Mouse (Mus musculus) MEL (cell line): Measurements from ENCODE around the gene Osbpl5. TPM values are rescaled to one million over a fixed set of nuclear protein-coding genes. Genes with fewer than 3 reads are reported as not detected.

Experiments used
- DNase-seq: peaks from one replicate; pipeline ENCODE4 v3.0.0; 2011; ENCODE audit warnings: low read depth, low spot score
- H3K27ac ChIP-seq: 2 replicates; pipeline ENCODE4 v1.5.1; 2012; ENCODE audit warnings: low read depth, mild to moderate bottlenecking, control low read depth, low read length, moderate library complexity; ENCODE audit not compliant: control insufficient read depth
- H3K27me3 ChIP-seq, 2 experiments: fragments of 150-350 bp in 1 of 2; sonication (generic) in 1 of 2; 2 replicates each; pipeline ENCODE4 v1.6.1; 2012; ENCODE audit warnings: low read length in 2 of 2, mild to moderate bottlenecking in 2 of 2, improper control_type of control experiment in 1 of 2, moderate library complexity in 1 of 2; ENCODE audit not compliant: insufficient read depth in 2 of 2, control insufficient read depth in 1 of 2
- H3K36me3 ChIP-seq, 2 experiments: 2 replicates each; pipeline ENCODE4 v1.6.1; 2012 to 2014; ENCODE audit warnings: low read length in 2 of 2, improper control_type of control experiment in 1 of 2, inconsistent platforms in 1 of 2, mild to moderate bottlenecking in 1 of 2; ENCODE audit not compliant: insufficient read depth in 2 of 2, control insufficient read depth in 1 of 2
- H3K4me1 ChIP-seq, 2 experiments: fragments of 150-350 bp in 1 of 2; sonication (generic) in 1 of 2; 2 replicates each; pipeline ENCODE4 v1.6.1; 2012; ENCODE audit warnings: low read length in 2 of 2, improper control_type of control experiment in 1 of 2, mild to moderate bottlenecking in 1 of 2; ENCODE audit not compliant: insufficient read depth in 2 of 2, control insufficient read depth in 1 of 2
- H3K4me3 ChIP-seq, 2 experiments: fragments of 150-350 bp in 1 of 2; sonication (generic) in 1 of 2; 2 replicates each; pipeline ENCODE4 v1.5.1; 2012; ENCODE audit warnings: low read depth in 2 of 2, low read length in 2 of 2, mild to moderate bottlenecking in 2 of 2, moderate library complexity in 2 of 2, control low read depth in 1 of 2, improper control_type of control experiment in 1 of 2; ENCODE audit not compliant: control insufficient read depth in 1 of 2, insufficient read depth in 1 of 2
- H3K79me2 ChIP-seq: 2 replicates; pipeline ENCODE4 v1.6.1; 2012; ENCODE audit warnings: mild to moderate bottlenecking, low read length, moderate library complexity; ENCODE audit not compliant: control insufficient read depth, poor library complexity, insufficient read depth
- H3K9ac ChIP-seq: 2 replicates; pipeline ENCODE4 v1.6.1; 2012; ENCODE audit warnings: low read depth, mild to moderate bottlenecking, control low read depth, low read length, moderate library complexity; ENCODE audit not compliant: control insufficient read depth, poor library complexity, severe bottlenecking
- H3K9me3 ChIP-seq: fragments of 150-350 bp; sonication (generic); replicated peaks from 2 replicates; pipeline ENCODE4 v1.6.1; 2012; ENCODE audit warnings: mild to moderate bottlenecking, low read length, improper control_type of control experiment, moderate library complexity; ENCODE audit not compliant: insufficient read depth
- CHD2 ChIP-seq: IDR thresholded peaks from 2 replicates; pipeline ENCODE4 v1.6.1; 2011; ENCODE audit warnings: low read length, improper control_type of control experiment
- CTCF ChIP-seq, 3 experiments: IDR thresholded peaks in 2 of 3; conservative IDR thresholded peaks in 1 of 3; 2 replicates each; pipeline ENCODE4 v1.5.1; 2011 to 2012; ENCODE audit warnings: low read length in 3 of 3, low read depth in 2 of 3, mild to moderate bottlenecking in 2 of 3, improper control_type of control experiment in 1 of 3, inconsistent platforms in 1 of 3, mixed read lengths in 1 of 3, moderate library complexity in 1 of 3; ENCODE audit not compliant: control insufficient read depth in 1 of 3, insufficient read depth in 1 of 3, poor library complexity in 1 of 3, severe bottlenecking in 1 of 3
- ELF1 ChIP-seq: IDR thresholded peaks from 2 replicates; pipeline ENCODE4 v1.6.1; 2014; ENCODE audit warnings: low read depth, mild to moderate bottlenecking, inconsistent platforms, low read length, improper control_type of control experiment, moderate library complexity
- GATA1 ChIP-seq: IDR thresholded peaks from 2 replicates; pipeline ENCODE4 v1.6.1; 2011; ENCODE audit warnings: low read depth, low read length, improper control_type of control experiment
- MAX ChIP-seq: IDR thresholded peaks from 2 replicates; pipeline ENCODE4 v1.6.1; 2011; ENCODE audit warnings: low read length, improper control_type of control experiment
- MYB ChIP-seq: IDR thresholded peaks from 2 replicates; pipeline ENCODE4 v1.6.1; 2011; ENCODE audit warnings: mild to moderate bottlenecking, low read depth, low read length, improper control_type of control experiment
- NELFE ChIP-seq: IDR thresholded peaks from 2 replicates; pipeline ENCODE4 v1.6.1; 2011; ENCODE audit warnings: low read depth, low read length, improper control_type of control experiment
- POLR2AphosphoS5 ChIP-seq: IDR thresholded peaks from 2 replicates; pipeline ENCODE4 v1.6.1; 2012; ENCODE audit warnings: low read depth, borderline replicate concordance, mild to moderate bottlenecking, inconsistent platforms, low read length, moderate library complexity, mixed read lengths
- RAD21 ChIP-seq: IDR thresholded peaks from 2 replicates; pipeline ENCODE4 v1.6.1; 2011; ENCODE audit warnings: mild to moderate bottlenecking, low read depth, low read length, improper control_type of control experiment
- RCOR1 ChIP-seq: IDR thresholded peaks from 2 replicates; pipeline ENCODE4 v1.6.1; 2012; ENCODE audit warnings: low read depth, mild to moderate bottlenecking, inconsistent platforms, low read length, improper control_type of control experiment
- SIN3A ChIP-seq: IDR thresholded peaks from 2 replicates; pipeline ENCODE4 v1.6.1; 2012; ENCODE audit warnings: low read length, improper control_type of control experiment, inconsistent platforms
- SMC3 ChIP-seq: IDR thresholded peaks from 2 replicates; pipeline ENCODE4 v1.6.1; 2011; ENCODE audit warnings: low read depth, low read length, improper control_type of control experiment
- TAL1 ChIP-seq: IDR thresholded peaks from 2 replicates; pipeline ENCODE4 v1.6.1; 2012; ENCODE audit warnings: mild to moderate bottlenecking, inconsistent platforms, low read length, moderate library complexity, mixed read lengths
- UBTF ChIP-seq: IDR thresholded peaks from 2 replicates; pipeline ENCODE4 v1.6.1; 2012; ENCODE audit warnings: low read depth, mild to moderate bottlenecking, inconsistent platforms, low read length, improper control_type of control experiment, moderate library complexity, borderline replicate concordance; ENCODE audit not compliant: insufficient read depth
- USF1 ChIP-seq: IDR thresholded peaks from 2 replicates; pipeline ENCODE4 v1.6.1; 2014; ENCODE audit warnings: low read depth, mild to moderate bottlenecking, inconsistent platforms, low read length, improper control_type of control experiment, moderate library complexity
- ZC3H11A ChIP-seq: IDR thresholded peaks from 2 replicates; pipeline ENCODE4 v1.6.1; 2012; ENCODE audit warnings: low read depth, mild to moderate bottlenecking, inconsistent platforms, low read length, improper control_type of control experiment
- polyA plus RNA-seq, 2 experiments: library from polyadenylated mRNA; stranded (reverse) in 1 of 2; unstranded in 1 of 2; fragments of >175 nt in 1 of 2; fragments of >200 nt in 1 of 2; gene quantifications; 2 replicates each; pipeline versions ENCODE4 v1.2.1 to v1.2.4; 2012; ENCODE audit warnings: low replicate concordance in 2 of 2, low read depth in 1 of 2; ENCODE audit not compliant: insufficient read length in 2 of 2, insufficient read depth in 1 of 2, missing spikeins in 1 of 2
- total RNA-seq: library from RNA; depleted of rRNA; stranded (reverse); fragments of 300-350 nt; gene quantifications from 2 replicates; pipeline ENCODE4 v1.2.3, GENCODE M21; 2012

The Osbpl5 gene
- total and polyA plus RNA-seq, 3 experiments = 0.27 to 0.50 TPM; not detected in 1

DNA sequence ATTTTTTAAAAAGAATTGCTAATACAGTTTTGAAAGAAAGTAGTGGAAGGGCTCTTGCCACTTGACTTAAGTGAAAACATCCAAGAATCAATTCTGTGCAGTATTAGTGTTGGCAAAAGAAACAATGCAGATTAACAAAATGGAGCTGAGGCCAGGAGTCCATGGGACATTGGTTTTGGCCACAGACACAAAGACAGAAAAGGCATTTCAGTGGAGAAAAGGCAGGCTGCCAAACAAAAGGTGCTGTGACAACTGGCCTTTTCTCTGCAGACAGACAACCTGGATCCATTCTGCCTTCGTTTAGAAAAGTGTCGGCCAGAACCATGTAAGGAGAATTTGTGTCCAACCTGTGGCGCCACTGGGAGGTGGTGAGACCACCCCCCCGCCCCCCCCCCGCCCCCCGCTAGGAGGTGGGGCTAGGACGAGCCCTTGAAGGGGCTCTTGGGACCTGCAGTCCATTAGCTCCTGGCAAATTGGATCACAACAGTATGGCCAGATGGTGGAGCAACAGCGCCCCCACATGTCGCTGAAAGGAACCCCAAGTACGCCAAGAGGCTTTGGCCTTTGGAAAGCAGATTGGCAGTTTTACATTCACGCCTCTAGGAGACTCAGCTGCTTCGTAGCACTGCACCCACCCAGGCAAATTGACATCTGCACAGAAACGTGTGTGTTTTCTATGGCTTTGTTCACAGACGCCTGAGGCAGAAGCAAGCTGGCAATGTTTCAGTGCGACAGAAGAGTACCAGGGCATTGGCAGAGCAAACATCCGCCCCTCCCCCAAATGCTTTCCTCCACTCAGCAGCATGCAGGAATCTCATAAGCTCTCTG, 8.5 kb downstream of the Osbpl5 start:
- H3K27me3 ChIP-seq = no peaks in the 10 kb centered on the region
- H3K36me3 ChIP-seq = no peaks in the 10 kb centered on the region
- no peaks in the 10 kb centered on the region for H3K9me3 ChIP-seq
- H3K9ac ChIP-seq = no peak overlapping the region
- DNase-seq = peak; percentile 77
- H3K79me2 ChIP-seq = no peaks in the 10 kb centered on the region
- no peak overlapping the region for H3K27ac ChIP-seq
- no peak for TF ChIP-seq RCOR1
- no peak for TF ChIP-seq SIN3A
- no peak for TF ChIP-seq ELF1
- TF ChIP-seq ZC3H11A = peak; percentile 72
- TF ChIP-seq CTCF (IDR thresholded peaks at IDR 0.05 in 2 of 3, conservative IDR thresholded peaks at IDR 0.05 in 1 of 3; ENCODE audit: control insufficient read depth in 1 of 3, insufficient read depth in 1 of 3, low read depth in 2 of 3, low read length in 3 of 3, poor library complexity in 1 of 3, severe bottlenecking in 1 of 3) = peak; percentile 76 to 89 (median 85)
- TF ChIP-seq MAX = no peak
- TF ChIP-seq GATA1 = no peak
- TF ChIP-seq CHD2 = no peak
- peak; percentile 71 for TF ChIP-seq SMC3
- TF ChIP-seq NELFE = no peak
- TF ChIP-seq USF1 = no peak
- TF ChIP-seq UBTF = no peak
- TF ChIP-seq RAD21 = peak; percentile 83
- TF ChIP-seq POLR2AphosphoS5 = no peak
- no peak for TF ChIP-seq MYB
- no peak for TF ChIP-seq TAL1
- H3K4me1 ChIP-seq = no peaks in the 10 kb centered on the region
- H3K4me3 ChIP-seq = no peak overlapping the region

DNA sequence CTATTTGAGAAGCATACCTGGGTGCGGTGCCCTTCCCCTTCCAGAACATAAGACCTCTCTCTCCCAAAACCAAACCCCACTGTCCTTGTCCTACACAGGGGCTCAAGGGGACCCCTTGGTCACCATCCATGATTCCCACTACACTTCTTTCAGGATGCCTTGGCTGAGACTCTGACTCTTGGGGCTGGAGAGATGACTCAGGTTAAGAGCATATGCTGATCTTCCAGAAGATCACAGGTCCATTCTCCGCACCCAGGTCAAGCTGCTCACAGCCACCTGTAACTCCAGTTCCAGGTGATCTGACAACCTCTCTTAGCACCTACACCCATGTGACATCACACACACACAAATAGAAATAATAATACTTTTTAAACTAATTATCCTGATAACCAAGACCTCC, 16.1 kb downstream of the Osbpl5 start:
- no peaks in the 10 kb centered on the region for H3K79me2 ChIP-seq
- no peaks in the 10 kb centered on the region for H3K4me1 ChIP-seq
- H3K4me3 ChIP-seq = no peak overlapping the region
- no peak for TF ChIP-seq CTCF (IDR thresholded peaks at IDR 0.05 in 2 of 3, conservative IDR thresholded peaks at IDR 0.05 in 1 of 3; ENCODE audit: control insufficient read depth in 1 of 3, insufficient read depth in 1 of 3, low read depth in 2 of 3, low read length in 3 of 3, poor library complexity in 1 of 3, severe bottlenecking in 1 of 3)
- H3K36me3 ChIP-seq = no peaks in the 10 kb centered on the region
- H3K9me3 ChIP-seq = no peaks in the 10 kb centered on the region
- no peak overlapping the region for H3K9ac ChIP-seq
- no peak overlapping the region for H3K27ac ChIP-seq
- no peaks in the 10 kb centered on the region for H3K27me3 ChIP-seq
- no peak for DNase-seq
